Mouse (Mus musculus) layer of hippocampus, postnatal 14 days (tissue): ENCODE data around the gene Fpgt. TPM values are rescaled to one million over a fixed set of nuclear protein-coding genes. Genes with fewer than 3 reads are reported as not detected.

Experiments
- DNase-seq, 2 experiments: peaks; one replicate each; pipeline ENCODE4 v3.0.0; 2021 to 2022; ENCODE audit warnings: low spot score in 2 of 2, mixed read lengths in 1 of 2
- long read RNA-seq, 2 experiments: library from polyadenylated mRNA; stranded (forward); transcript quantifications; one replicate each; pipeline ENCODE4 v2.0.0; 2021
- total RNA-seq, 2 experiments: library from RNA; stranded (reverse); gene quantifications; 2 replicates each; pipeline ENCODE4 v1.2.3; 2021

The Fpgt gene
- total RNA-seq, result 10 to 100 TPM; 19.1 to 21.1 TPM
- long read RNA-seq, experiment 1, partial matches to known transcripts, result 0 of 5 reads
- long read RNA-seq, experiment 1, other reads (novel, unspliced or antisense), result 1 of 5 reads
- long read RNA-seq, experiment 2, partial matches to known transcripts, result 0 of 5 reads
- long read RNA-seq, experiment 2, other reads (novel, unspliced or antisense), result 2 of 5 reads

DNA sequence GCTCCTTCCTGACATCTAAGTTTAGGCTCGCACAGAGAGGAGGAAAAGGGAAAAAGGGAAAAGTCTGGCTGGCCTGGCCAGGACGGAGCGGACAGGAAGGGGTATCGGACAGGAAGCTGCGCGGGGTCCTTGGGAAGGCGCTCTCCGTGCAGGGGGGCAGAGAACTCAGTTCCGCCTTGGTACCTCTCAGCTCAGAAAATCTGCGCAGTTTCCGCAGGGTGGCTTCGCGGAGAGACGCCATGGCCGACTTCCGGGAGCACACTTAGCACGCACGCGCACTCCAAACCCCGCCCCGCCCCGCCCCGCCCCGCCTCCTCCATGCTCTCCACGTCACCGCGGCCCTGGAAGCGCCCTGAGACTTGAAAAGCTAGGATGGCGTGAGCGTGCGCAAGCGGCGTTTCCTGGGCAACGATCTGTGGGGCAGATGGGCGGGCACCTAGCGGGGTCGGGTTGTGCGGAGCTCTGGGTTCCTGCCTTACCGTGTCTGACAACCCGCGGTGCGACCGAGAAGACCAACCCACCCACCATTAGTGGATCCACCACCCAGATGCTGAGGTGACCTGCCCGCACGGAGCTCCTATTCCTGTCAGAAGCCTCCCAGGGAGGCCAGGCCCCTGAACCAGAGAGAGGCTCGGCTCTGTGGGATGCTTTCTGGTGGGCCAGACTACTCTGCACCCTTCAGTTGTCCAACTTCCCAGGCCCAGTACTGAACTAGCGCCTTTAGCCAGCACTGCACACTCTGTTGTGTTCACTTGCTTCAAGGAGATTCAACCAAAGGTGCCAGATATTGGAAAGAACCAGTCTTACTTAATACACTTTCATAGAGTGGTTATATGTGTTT, at the start of gene Fpgt, which contains the start of gene Lrriq3:
Fpgt (minus strand) TSS at position 288 of the 841 bp plus-strand sequence.
Lrriq3 (plus strand) TSS at position 319 of the 841 bp plus-strand sequence.
- peak; percentile 91 to 95 for DNase-seq

DNA sequence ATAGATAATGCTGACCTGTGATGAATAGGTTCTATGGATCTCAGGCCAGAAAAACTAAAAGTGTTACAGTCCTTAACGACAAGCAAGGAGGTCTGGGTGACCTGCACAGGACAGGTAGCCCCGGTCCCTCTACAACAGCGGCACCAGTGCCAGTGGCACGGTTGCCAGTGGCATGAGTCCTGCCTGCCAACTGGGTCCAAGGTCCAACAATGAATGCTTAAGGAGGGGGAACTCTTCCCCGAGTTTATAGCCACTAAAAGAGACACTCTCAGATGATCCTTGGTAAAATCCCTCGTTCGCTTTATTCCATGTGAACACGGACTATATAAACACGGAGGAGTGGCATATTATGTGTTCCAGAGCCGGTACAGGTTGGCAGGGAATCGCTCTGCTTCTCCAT, 47.8 kb upstream of the Fpgt start:
- no peak for DNase-seq

DNA sequence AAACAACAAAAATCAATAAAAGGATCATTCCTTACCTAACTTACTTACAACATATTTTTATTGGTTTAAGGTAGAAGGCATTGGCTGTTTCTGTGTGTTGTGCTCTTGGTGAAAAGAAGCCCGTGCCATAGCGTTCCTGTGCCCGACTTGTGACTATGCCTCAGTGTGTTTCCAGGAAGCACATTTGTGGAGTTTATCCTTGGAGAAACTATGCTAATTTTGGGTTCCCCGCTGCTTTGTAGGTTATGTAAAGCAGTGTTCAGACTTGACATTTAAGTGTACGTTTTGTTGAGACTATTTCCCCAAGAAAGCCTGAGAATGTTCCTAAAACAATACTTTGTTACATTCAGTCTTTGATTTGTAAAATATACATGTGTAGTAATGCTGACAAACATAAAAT, 44.5 kb upstream of the Fpgt start:
- no peak for DNase-seq

DNA sequence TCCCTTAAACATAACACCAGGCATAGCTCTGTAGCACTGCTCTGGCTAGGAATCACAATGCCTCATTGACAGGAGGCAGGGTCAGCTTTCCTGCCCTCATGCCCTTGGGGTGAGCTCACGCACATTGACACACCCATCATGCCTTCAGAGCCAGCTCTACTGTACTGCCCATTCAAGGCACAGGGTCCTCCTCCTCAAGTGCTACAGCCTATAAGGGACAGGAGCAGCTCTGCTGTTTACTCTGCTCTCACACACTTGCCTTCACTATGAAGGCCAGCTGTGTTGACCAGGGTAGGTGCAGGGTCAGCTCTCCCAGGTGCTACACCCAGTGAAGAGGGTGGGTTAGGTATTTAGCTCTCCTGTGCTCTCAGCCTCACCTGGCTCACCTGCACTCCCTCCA, 12.8 kb upstream of the Fpgt start:
- no peak for DNase-seq

DNA sequence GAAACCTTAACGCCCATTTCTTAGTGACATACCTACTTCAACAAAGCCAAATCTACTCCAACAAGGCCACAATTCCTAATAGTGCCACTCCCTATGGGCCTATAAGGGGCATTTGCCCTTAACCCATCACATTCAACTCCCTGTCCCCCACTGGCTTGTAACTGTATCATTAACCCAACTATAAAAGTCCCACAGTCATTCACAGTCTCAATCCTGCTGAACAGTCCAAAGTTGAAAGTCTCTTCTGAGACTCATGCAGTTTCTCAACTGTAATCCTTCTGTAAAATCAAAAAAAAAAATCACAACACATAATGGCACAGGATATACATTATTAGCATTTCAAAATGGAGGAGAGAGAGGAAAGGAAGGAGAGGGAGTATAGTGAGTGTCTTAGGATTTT, 6.1 kb upstream of the Fpgt start:
- DNase-seq, result no peak

DNA sequence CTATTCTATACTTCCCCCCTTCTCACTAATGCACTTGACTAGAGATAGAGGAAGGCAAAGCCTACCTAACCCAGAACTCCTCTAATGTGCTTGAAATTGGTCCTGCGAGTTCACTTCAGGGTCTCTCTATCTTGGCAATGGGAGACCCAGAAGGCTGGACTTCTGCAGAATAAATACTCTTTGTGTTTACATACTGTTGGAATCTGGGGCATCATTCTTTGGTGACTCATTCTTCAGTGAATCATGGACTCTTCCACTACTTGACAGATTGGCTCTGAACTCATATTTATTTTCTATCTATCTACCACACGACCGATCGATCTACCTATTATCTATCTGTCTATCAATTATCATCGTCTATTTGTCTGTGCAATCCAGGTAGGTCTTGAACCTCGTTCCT, 1.1 kb downstream of the Fpgt start:
- no peak for DNase-seq

DNA sequence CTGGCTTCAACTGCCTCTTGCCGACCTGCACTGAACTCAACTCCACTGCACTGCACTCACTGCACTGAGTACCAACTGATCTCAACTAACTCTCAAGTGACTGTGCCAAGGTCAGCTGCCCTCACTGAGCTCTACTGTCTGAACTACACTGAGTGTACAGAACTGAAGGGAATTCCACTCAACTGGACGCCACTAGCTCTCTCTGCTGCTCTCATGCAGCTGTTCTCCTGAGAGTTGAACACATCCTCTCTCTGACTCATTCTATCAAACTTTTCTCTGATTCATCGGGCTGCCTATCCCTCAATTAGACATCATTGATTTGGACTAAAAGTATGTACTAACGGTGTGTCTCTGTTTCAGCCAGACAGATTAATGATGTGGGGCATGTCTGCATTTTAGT, 15.3 kb downstream of the Fpgt start:
- DNase-seq, result no peak

DNA sequence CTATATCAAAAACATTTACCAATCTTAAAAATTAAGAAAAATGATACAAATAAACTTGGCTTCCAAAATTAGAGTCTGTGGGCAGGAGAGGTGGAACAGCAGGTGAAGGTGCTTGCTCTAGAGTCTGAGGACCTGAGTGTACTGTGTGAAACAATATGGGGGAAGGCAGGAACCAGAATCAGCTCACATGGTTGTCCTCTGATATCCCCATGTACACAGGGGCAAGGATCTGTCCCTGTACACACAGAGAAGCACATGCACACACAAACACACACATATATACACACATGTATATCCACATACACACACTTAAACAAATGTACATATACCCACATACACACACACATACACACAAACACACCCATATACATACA, 33.8 kb downstream of the Fpgt start:
- DNase-seq, result no peak

DNA sequence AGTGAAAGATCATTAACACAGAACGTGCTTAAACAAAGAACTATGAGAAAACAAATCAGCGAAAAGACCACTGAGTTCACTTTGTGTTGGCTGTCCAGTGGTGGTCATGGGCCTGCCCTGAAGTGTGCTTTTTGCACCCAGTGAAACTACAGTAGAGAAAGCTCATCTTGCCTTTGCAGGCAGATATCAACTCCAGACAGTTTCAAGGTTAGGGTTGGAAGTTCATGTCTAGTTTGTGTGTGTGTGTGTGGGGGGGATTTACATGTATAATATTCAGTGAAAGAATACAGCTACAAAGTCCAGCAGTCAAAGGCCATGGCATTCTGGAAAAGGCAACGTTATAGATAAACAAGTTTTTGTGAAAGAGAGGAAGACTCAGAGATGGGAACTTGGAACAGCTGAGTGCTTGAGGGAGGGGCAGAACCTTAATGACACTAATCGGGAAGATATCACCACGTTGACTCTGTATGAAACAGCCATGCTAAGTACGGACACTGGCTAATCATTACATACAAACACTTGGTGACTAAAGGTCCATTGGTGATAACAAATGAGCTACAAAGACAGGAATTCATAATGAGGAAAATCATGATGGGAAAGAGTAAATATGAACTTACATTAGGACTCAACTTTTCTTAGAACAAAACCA, 34.3 kb downstream of the Fpgt start:
- no peak for DNase-seq

DNA sequence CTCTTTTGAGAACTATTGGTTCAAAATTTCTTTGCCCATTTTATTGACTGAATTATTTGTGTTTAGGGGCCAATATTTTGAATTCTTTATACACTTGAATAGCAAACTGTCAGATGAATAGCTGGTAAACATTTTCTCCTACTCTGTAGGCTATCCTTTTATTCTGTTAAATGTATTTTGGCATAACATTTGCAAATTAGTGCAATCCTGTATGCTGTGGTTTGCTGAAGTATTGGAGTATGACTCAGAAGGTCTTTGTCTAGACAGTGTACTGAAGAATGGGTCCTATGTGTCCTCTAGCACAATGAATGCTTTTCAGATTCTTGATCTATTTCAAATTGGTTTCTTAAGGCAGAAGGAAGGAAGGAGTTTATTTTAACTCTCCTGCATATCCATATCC, 35.6 kb downstream of the Fpgt start:
- no peak for DNase-seq

DNA sequence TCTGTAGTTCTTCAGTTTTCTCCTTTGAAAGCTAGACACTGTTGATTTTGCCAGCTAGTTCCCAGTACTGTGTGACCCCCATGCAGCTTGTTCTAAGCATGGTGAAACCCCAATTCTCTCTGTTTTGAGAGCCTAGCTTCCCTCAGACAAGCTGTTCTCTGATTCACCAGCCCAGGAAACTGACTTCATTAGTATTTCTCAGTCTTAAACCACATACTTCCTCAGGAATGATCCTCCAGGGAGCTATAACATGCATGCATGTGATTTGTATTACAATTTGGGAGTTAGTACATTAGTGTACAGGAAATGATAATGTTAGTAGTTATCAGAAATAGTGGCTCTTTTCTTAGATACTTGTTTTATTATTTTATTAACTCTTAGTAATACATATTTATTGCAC, 36.6 kb downstream of the Fpgt start:
- DNase-seq, result peak in 1 of 2 experiments; percentile 10

DNA sequence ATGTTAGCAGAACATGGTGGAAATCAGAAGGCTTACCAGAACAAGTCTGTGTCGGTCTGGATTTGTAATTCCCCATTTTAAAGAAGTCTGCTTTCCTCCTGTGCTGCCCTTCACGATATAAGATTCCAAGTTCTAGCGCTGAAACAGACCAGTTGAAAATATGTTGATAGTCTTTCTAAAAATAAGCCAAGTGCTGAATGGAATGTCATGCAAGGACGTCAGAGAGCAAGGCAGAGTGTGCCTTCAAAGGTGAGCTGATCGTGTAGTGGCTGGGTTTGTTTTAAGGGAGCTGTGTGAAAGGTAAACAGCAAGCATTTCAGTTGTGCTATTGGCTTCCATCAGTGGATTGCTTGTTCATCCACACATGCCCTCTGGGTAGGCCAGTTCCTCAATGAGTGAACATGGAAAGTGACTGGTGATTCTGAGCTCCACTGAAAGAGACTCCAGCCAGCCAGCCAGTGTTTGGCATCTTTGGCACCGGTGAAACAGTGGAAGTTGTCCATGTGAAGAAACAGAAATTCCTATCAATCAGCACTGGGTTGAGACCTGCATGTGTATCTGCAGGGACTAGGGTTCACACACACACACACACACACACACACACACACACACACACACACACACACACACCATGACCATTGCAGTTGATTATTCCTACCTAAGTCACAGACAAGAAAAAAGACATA, 37.8 kb downstream of the Fpgt start, which contains the start of gene Tnni3k:
Tnni3k (minus strand) TSS at position 177 of the 686 bp plus-strand sequence.
- no peak for DNase-seq

DNA sequence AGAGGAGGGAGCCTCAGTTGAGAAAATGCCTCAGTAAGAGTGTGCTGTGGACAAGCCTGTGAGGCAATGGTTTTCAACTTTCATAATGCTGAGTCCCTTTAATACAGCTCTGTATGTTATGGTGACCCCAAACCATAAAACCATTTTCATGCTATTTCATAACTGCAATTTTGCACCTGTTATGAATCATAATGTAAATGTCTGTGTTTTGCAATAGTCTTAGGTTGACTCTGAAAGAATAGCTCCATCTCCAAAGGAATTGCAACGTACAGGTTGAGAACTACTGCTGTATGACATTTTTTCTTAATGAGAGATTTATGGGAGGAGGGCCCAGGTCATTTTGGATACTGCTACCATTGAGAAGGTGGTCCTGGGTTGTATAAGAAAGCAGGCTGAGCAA, 40.0 kb downstream of the Fpgt start:
- no peak for DNase-seq

DNA sequence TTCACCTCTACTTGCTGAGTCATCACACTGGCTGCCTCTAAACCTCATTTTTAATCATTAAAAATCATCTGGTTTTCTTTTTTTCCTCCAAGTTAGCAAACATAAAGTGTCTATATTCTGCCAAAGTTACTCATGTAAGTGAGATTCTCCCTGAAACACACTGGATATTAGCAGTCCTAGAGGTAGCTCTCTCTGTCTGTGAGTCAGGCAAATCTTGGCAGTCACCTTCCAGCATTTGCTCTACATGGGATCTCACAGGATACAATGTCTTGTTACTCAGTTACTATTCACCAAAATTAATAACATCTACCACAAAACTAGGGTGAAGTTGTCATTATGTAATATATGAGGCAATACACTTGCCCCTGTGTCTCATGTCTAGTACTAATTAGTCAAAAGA, 41.2 kb downstream of the Fpgt start:
- DNase-seq, result no peak

DNA sequence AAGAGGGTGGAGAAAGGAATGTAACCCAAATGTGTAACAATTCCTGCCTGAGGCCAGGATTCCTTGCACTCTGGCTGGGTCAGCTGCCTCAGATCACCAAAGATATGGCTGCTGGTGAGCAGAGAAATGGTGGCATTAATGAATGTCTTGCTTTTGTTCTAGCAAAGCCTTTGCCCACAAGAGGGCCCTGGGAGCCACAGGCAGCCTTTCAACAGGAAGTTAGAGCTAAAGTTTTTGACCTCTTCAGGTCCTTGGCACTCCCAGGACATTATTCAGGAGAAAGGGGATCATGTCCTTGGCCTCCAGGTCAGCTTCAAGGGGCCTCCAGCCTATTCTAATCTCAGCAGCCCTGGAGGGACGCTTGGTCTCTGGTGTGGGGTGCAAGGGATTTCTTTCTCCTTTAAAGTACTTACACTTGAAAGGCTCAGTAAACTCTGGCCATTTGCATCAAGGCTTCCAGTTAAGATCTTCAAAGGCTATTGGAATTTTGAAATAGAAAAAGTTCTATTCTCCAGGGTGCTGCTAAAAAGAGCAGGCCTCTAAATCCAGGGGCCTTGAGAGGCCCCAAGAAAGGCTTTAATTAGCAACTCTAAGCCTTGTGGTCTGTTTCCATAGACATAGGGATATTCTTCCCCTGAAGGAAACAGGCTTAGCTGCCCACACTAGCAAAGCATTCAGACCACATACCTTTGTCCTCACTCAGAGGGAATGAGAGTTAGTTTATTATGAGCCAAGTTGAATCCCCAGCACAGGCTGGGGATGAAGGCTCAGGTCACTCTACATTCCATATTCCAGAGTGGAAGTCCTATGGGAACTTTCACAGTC, 54.0 kb downstream of the Fpgt start:
- no peak for DNase-seq

Other genes starting within 250 kb of the Fpgt start
- under 1 TPM; 0.31 to 0.32 TPM for gene Tnni3k, start 38.0 kb downstream of the Fpgt start, total RNA-seq
- gene Lrriq3, start within 50 bp of the Fpgt start, total RNA-seq, result under 1 TPM; 0.38 to 0.46 TPM